Mouse (Mus musculus) lung, adult 2 months (tissue): Measurements from ENCODE around the gene Agk.

Source experiments
- CTCF ChIP-seq: fragments of 200-500 bp; IDR thresholded peaks from 2 replicates; pipeline ENCODE4 v1.5.1; 2011; ENCODE audit warnings: mild to moderate bottlenecking, low read length, control low read depth; ENCODE audit not compliant: insufficient read depth
- POLR2A ChIP-seq: fragments of 200-500 bp; IDR thresholded peaks from 2 replicates; pipeline ENCODE4 v1.6.1; 2011; ENCODE audit warnings: low read depth, mild to moderate bottlenecking, control low read depth, low read length, borderline replicate concordance; ENCODE audit errors: extremely low read depth

DNA sequence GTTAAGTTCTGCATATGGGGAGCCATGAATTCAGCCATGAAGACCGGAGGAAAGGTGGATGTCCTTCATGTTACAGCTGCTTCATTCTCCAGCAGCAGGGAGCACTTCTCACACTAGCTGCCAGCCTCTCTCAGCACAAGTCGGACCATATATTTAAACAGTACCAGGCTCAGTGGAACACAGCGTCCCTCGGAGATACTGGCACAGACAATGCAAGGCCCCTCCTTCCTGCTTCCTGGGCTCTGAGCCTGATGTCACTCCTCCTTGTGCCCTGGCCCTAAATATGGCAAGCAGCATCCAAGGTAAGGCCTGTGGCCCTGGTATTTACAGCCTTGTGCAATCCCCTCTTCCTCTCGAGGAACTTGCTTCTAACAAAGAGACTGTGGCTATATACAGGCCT lies 90.8 kb downstream of the Agk start:
- TF ChIP-seq CTCF, result no peak
- no peak for TF ChIP-seq POLR2A
